Mouse (Mus musculus) right cerebral cortex, postnatal 10 days (tissue): ENCODE measurements around the gene Gxylt2.
A peak's percentile ranks its signal among the peaks of the same experiment; 100 is the strongest.

ENCODE experiments used
- DNase-seq, 2 experiments: peaks; one replicate each; pipeline ENCODE4 v3.0.0; 2021; ENCODE audit warnings: low spot score in 2 of 2

The Gxylt2 gene

GRCm38 (mm10) chr6:100799766-100800165, 95.2 kb downstream of the Gxylt2 start:
- DNase-seq = no peak

- DNase-seq = peak; percentile 26 to 30
Observed at GRCm38 (mm10) chr6:100800497-100800955, 96.0 kb downstream of the Gxylt2 start.

GRCm38 (mm10) chr6:100802381-100803083, 98.0 kb downstream of the Gxylt2 start:
- DNase-seq = no peak

GRCm38 (mm10) chr6:100803250-100803649, 98.7 kb downstream of the Gxylt2 start:
- DNase-seq = no peak

GRCm38 (mm10) chr6:100807187-100807586, 102.7 kb downstream of the Gxylt2 start:
- no peak for DNase-seq

- DNase-seq = no peak
Observed at GRCm38 (mm10) chr6:100807746-100808145, 103.2 kb downstream of the Gxylt2 start.

GRCm38 (mm10) chr6:100808221-100808778, 103.8 kb downstream of the Gxylt2 start:
- no peak for DNase-seq

- no peak for DNase-seq
Observed at GRCm38 (mm10) chr6:100810117-100810516, 105.6 kb downstream of the Gxylt2 start.

GRCm38 (mm10) chr6:100811731-100812130, 107.2 kb downstream of the Gxylt2 start:
- DNase-seq = no peak

GRCm38 (mm10) chr6:100821367-100821766, 116.8 kb downstream of the Gxylt2 start:
- DNase-seq = no peak

GRCm38 (mm10) chr6:100823356-100823755, 118.8 kb downstream of the Gxylt2 start:
- DNase-seq = no peak

- no peak for DNase-seq
Observed at GRCm38 (mm10) chr6:100824381-100824965, 119.9 kb downstream of the Gxylt2 start.

GRCm38 (mm10) chr6:100826046-100826445, 121.5 kb downstream of the Gxylt2 start:
- no peak for DNase-seq

GRCm38 (mm10) chr6:100828565-100828964, 124.0 kb downstream of the Gxylt2 start:
- DNase-seq = no peak

GRCm38 (mm10) chr6:100829770-100830169, 125.2 kb downstream of the Gxylt2 start:
- no peak for DNase-seq

- DNase-seq = no peak
Observed at GRCm38 (mm10) chr6:100831188-100831587, 126.7 kb downstream of the Gxylt2 start.

GRCm38 (mm10) chr6:100831751-100832150, 127.2 kb downstream of the Gxylt2 start:
- DNase-seq = no peak

GRCm38 (mm10) chr6:100833355-100833754, 128.8 kb downstream of the Gxylt2 start, which contains the start of gene Ppp4r2:
Ppp4r2 (plus strand) TSS chr6:100833622.
- peak; percentile 94 to 96 for DNase-seq

GRCm38 (mm10) chr6:100833811-100834481, 129.4 kb downstream of the Gxylt2 start:
- peak; percentile 68 to 69 for DNase-seq

GRCm38 (mm10) chr6:100834489-100835160, 130.1 kb downstream of the Gxylt2 start:
- DNase-seq = no peak

- no peak for DNase-seq
Observed at GRCm38 (mm10) chr6:100845058-100845457, 140.5 kb downstream of the Gxylt2 start.

GRCm38 (mm10) chr6:100847264-100847663, 142.7 kb downstream of the Gxylt2 start:
- DNase-seq = no peak
